Mouse (Mus musculus) C2C12 (cell line): ENCODE measurements around the gene 1700113H08Rik. TPM values are rescaled to one million over a fixed set of nuclear protein-coding genes. Genes with fewer than 3 reads are reported as not detected.

Experiments
- H3K27me3 ChIP-seq: one replicate; pipeline ENCODE4 v1.6.1; 2011; ENCODE audit not compliant: control insufficient read depth, insufficient read depth, insufficient read length
- H3K36me3 ChIP-seq: one replicate; pipeline ENCODE4 v1.6.1; 2011; ENCODE audit not compliant: control insufficient read depth, insufficient read depth
- H3K4me3 ChIP-seq: one replicate; pipeline ENCODE4 v1.5.1; 2011; ENCODE audit warnings: mild to moderate bottlenecking, control low read depth; ENCODE audit not compliant: poor library complexity, insufficient read depth, severe bottlenecking
- H3K79me2 ChIP-seq: one replicate; pipeline ENCODE4 v1.6.1; 2011; ENCODE audit not compliant: control insufficient read depth, insufficient read depth
- H3K79me3 ChIP-seq: one replicate; pipeline ENCODE4 v1.6.1; 2011; ENCODE audit warnings: low read depth, control low read depth
- H3ac ChIP-seq: one replicate; pipeline ENCODE3; 2011; ENCODE audit warnings: low read depth; ENCODE audit not compliant: control insufficient read depth, insufficient read length
- CEBPB ChIP-seq: IDR thresholded peaks from one replicate; pipeline ENCODE4 v1.6.1; 2011; ENCODE audit warnings: low read depth, mild to moderate bottlenecking, control low read depth, moderate library complexity
- CTCF ChIP-seq: IDR thresholded peaks from one replicate; pipeline ENCODE4 v1.5.1; 2011; ENCODE audit not compliant: control insufficient read depth, insufficient read depth, insufficient read length
- FOSL1 ChIP-seq: IDR thresholded peaks from one replicate; pipeline ENCODE4 v1.8.0; 2011; ENCODE audit warnings: mild to moderate bottlenecking, low read length; ENCODE audit not compliant: poor library complexity, insufficient read depth, severe bottlenecking
- MAX ChIP-seq: IDR thresholded peaks from one replicate; pipeline ENCODE4 v1.6.1; 2011; ENCODE audit warnings: mild to moderate bottlenecking, control low read depth
- MYOD1 ChIP-seq: IDR thresholded peaks from one replicate; pipeline ENCODE4 v1.6.1; 2011; ENCODE audit warnings: low read depth; ENCODE audit not compliant: control insufficient read depth, insufficient read length
- MYOG ChIP-seq: IDR thresholded peaks from one replicate; pipeline ENCODE4 v1.6.1; 2011; ENCODE audit not compliant: control insufficient read depth, insufficient read length; ENCODE audit errors: extremely low read depth
- USF1 ChIP-seq: IDR thresholded peaks from one replicate; pipeline ENCODE4 v1.6.1; 2011; ENCODE audit warnings: low read depth, mild to moderate bottlenecking, control low read depth, moderate library complexity
- polyA plus RNA-seq: library from polyadenylated mRNA; unstranded; fragments of >200 nt; fragmentation: generic; extraction: Trizol; gene quantifications from one replicate; pipeline ENCODE4 v1.2.1, GENCODE M21; 2012; ENCODE audit warnings: missing spikeins

The 1700113H08Rik gene
- polyA plus RNA-seq, 1 experiment, result not detected

DNA sequence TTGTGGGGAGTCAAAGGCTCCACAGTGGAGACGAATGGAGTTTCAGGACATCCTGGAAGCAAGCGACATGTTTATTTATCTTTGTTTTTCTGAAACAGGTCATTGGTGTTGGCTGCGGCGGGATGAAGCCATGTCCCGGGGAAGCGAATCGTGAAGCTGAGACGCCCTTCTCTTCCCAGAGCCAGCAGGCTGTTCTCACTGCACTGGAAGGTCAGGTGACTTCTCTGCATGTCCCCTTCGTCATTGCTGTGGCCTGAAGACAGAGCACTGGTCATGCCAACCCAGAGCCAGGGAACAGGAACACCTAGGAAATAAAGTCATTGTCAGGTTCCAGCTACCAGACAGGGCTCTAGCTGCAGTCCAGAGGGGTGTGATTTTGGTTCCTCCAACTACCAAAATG, 39.0 kb upstream of the 1700113H08Rik start:
- Histone ChIP-seq H3K79me2 (no peaks in the 10 kb centered on the region), H3K4me3 (no peak overlapping the region), H3K36me3 (no peaks in the 10 kb centered on the region), H3K27me3 (no peaks in the 10 kb centered on the region), H3K79me3 (no peaks in the 10 kb centered on the region), H3ac (no peak overlapping the region)
- no peak for TF ChIP-seq MYOG
- TF ChIP-seq FOSL1, result no peak
- no peak for TF ChIP-seq MAX
- no peak for TF ChIP-seq USF1
- TF ChIP-seq CTCF, result no peak
- no peak for TF ChIP-seq CEBPB
- TF ChIP-seq MYOD1, result no peak

DNA sequence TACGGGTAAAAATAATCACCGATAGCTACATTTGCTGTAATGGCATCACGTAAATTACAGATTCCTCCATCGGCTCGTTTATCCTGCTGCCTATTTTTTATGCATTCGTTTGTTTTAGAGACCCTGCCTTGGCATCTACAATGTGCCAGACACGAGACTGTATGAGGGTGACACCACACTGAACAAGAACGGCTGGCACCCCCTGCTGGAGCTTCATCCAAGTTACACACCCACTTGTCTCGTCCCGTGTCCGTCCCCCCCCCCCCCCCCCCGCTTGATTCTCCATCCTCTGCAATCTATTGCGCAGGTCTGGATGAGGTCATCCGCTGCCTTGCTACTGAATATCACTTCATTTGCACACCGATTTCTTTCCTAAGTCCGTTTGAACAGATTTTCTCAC, 37.1 kb upstream of the 1700113H08Rik start:
- Histone ChIP-seq H3K27me3 (no peaks in the 10 kb centered on the region), H3ac (no peak overlapping the region), H3K36me3 (no peaks in the 10 kb centered on the region), H3K79me3 (no peaks in the 10 kb centered on the region), H3K79me2 (no peaks in the 10 kb centered on the region), H3K4me3 (no peak overlapping the region)
- TF ChIP-seq CTCF (peak; percentile 44), MAX (no peak)

- TF ChIP-seq FOSL1 (no peak), CTCF (peak; percentile 86)
- Histone ChIP-seq H3K36me3 (no peaks in the 10 kb centered on the region), H3K27me3 (no peaks in the 10 kb centered on the region), H3ac (no peak overlapping the region), H3K79me3 (no peaks in the 10 kb centered on the region), H3K79me2 (no peaks in the 10 kb centered on the region), H3K4me3 (no peak overlapping the region)
These were observed 33.0 kb upstream of the 1700113H08Rik start for GRCm38 (mm10) chr10:87024884-87025283.

DNA sequence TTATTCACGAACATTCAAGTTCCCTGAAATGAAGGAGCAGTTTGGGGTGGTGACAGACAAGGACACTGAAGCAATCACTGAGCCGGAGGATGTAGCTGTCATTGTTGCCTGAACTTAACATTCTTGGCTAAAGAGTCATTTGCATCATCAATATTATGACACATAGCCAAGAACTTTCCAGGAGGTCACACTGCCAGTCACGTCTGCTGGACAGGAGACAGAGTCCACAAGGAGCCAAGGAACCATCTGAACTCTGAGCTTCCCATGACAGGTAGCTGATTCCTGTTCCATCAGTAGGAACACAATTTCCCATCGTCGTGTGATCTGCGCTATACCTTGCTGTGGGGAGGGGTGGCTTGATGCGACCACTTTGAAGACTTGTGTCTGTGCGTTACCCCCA, 25.1 kb upstream of the 1700113H08Rik start:
- TF ChIP-seq USF1 (no peak), CTCF (no peak), FOSL1 (no peak), CEBPB (no peak), MYOD1 (no peak), MAX (no peak), MYOG (no peak)
- peaks cover 8% of the 10 kb centered on the region for H3K27me3 ChIP-seq
- no peaks in the 10 kb centered on the region for H3K79me2 ChIP-seq
- no peak overlapping the region for H3K4me3 ChIP-seq
- no peaks in the 10 kb centered on the region for H3K36me3 ChIP-seq
- H3ac ChIP-seq, result no peak overlapping the region
- no peaks in the 10 kb centered on the region for H3K79me3 ChIP-seq

DNA sequence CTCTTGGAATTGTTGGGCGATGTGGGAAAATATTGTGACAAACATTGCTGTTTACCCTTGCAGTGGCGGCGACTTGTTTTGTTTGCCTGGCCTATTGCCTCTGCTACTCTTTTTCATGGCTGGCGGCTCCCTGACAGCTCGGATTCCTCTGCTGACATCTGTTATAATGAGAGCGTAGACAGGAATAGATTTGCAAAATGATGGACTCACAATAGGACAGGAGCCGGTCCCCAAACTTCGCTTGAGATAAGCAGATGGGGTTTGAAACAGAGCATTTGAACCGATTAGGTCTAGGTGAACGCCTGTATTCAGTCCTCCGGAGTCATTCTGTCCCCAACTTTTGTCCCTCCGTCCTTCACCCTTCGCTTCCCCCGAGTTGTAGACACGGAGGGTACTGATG, 22.0 kb upstream of the 1700113H08Rik start:
- Histone ChIP-seq H3ac (no peak overlapping the region), H3K4me3 (no peak overlapping the region), H3K27me3 (peaks cover 8% of the 10 kb centered on the region), H3K79me3 (no peaks in the 10 kb centered on the region), H3K36me3 (no peaks in the 10 kb centered on the region), H3K79me2 (no peaks in the 10 kb centered on the region)
- TF ChIP-seq CEBPB (no peak), MAX (no peak), USF1 (no peak), FOSL1 (no peak), MYOG (no peak), CTCF (no peak), MYOD1 (no peak)

DNA sequence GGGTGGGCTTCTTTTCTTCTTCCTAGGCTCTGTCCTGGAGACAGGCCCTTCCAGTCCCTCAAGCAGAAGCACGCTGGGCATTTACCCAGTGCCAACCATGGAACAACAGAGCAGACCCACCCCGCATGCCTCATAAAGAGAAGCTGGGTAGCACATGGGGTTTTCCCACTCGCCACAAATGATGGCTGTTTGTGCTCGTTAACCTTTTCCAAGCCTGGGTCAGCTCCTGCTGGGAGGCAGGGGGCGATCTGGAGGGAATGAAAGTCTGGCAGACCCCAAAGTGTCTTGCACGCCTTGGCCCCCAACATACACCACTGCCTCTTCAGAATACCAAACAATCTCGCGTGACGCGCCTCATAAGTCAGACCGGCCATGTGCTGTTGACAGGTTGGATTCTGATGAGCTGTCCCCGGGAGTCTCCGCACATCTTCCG, 21.6 kb upstream of the 1700113H08Rik start:
- no peak overlapping the region for H3K4me3 ChIP-seq
- no peak overlapping the region for H3ac ChIP-seq
- no peaks in the 10 kb centered on the region for H3K79me3 ChIP-seq
- H3K79me2 ChIP-seq, result no peaks in the 10 kb centered on the region
- peaks cover 8% of the 10 kb centered on the region for H3K27me3 ChIP-seq
- TF ChIP-seq MAX, result no peak
- TF ChIP-seq CEBPB, result no peak
- no peak for TF ChIP-seq MYOD1
- TF ChIP-seq MYOG, result no peak
- TF ChIP-seq USF1, result no peak
- no peaks in the 10 kb centered on the region for H3K36me3 ChIP-seq
